Mouse (Mus musculus) heart, embryonic 15.5 days (tissue): ENCODE results near the gene Hoxa7. TPM values are rescaled to one million over a fixed set of nuclear protein-coding genes. Genes with fewer than 3 reads are reported as not detected.

Source experiments
- ATAC-seq: fragments of 200-750 bp; cut with Nextera tagmentation; replicated peaks from 2 replicates; pipeline ENCODE4 v1.8.0; 2017; ENCODE audit warnings: low read depth, moderate TSS enrichment; ENCODE audit not compliant: insufficient number of reproducible peaks, insufficient read depth, low FRiP score
- H3K27ac ChIP-seq: fragments of 300-500 bp; sonication (generic); 2 replicates; pipeline ENCODE4 v1.5.1; 2015; ENCODE audit warnings: mild to moderate bottlenecking, inconsistent platforms
- H3K27me3 ChIP-seq: fragments of 300-500 bp; sonication (generic); 2 replicates; pipeline ENCODE4 v1.6.1; 2015; ENCODE audit warnings: inconsistent platforms
- H3K36me3 ChIP-seq: fragments of 300-500 bp; sonication (generic); 2 replicates; pipeline ENCODE4 v1.6.1; 2015; ENCODE audit warnings: mild to moderate bottlenecking, inconsistent platforms
- H3K4me1 ChIP-seq: fragments of 300-500 bp; sonication (generic); replicated peaks from 2 replicates; pipeline ENCODE4 v1.6.1; 2015; ENCODE audit warnings: inconsistent platforms
- H3K4me2 ChIP-seq: fragments of 300-500 bp; sonication (generic); 2 replicates; pipeline ENCODE4 v1.6.1; 2015; ENCODE audit warnings: inconsistent platforms, mild to moderate bottlenecking, moderate library complexity
- H3K4me3 ChIP-seq: fragments of 300-500 bp; sonication (generic); 2 replicates; pipeline ENCODE4 v1.5.1; 2015; ENCODE audit warnings: mild to moderate bottlenecking, inconsistent platforms
- H3K9ac ChIP-seq: fragments of 300-500 bp; sonication (generic); 2 replicates; pipeline ENCODE4 v1.6.1; 2015; ENCODE audit warnings: mild to moderate bottlenecking, inconsistent platforms
- H3K9me3 ChIP-seq: fragments of 300-500 bp; sonication (generic); replicated peaks from 2 replicates; pipeline ENCODE4 v1.6.1; 2016; ENCODE audit warnings: inconsistent platforms
- WGBS: fragments of 180-500 bp; shearing (Covaris S2); methylation state at CpG from one replicate; pipeline ENCODE4 v1.1.7; 2015; ENCODE audit warnings: mixed read lengths; 5-methylcytosine and 5-hydroxymethylcytosine counted together
- polyA plus RNA-seq: library from polyadenylated mRNA; unstranded; fragments of >200 nt; fragmentation: Nextera tagmentation; extraction: Ambion mirVana; gene quantifications from 2 replicates; pipeline ENCODE4 v1.2.1, GENCODE M21; 2015

The Hoxa7 gene
- polyA plus RNA-seq, 1 experiment from 2014 or later: 0.54 TPM

GRCm38 (mm10) chr6:52175864-52176263, 45.8 kb downstream of the Hoxa7 start:
- Histone ChIP-seq H3K4me2 (peak overlapping the region; percentile 37), H3K4me3 (peak overlapping the region; percentile 51), H3K4me1 (peaks cover 11% of the 10 kb centered on the region), H3K36me3 (no peaks in the 10 kb centered on the region), H3K9me3 (no peaks in the 10 kb centered on the region), H3K27me3 (peaks cover 99% of the 10 kb centered on the region), H3K27ac (peak overlapping the region; percentile 80), H3K9ac (peak overlapping the region; percentile 52; the same call in 1 of the 2 replicates)
- no peak for ATAC-seq
- 0% methylated on average over 11 of the region's 35 CpGs for WGBS

- Histone ChIP-seq H3K27me3 (peaks cover 99% of the 10 kb centered on the region), H3K4me1 (peaks cover 15% of the 10 kb centered on the region), H3K27ac (peak overlapping the region; percentile 80), H3K4me2 (peak overlapping the region; percentile 37), H3K9ac (peak overlapping the region; percentile 52), H3K9me3 (no peaks in the 10 kb centered on the region), H3K4me3 (peak overlapping the region; percentile 51), H3K36me3 (no peaks in the 10 kb centered on the region)
- ATAC-seq: no peak
- WGBS: 3% methylated on average over 40 of the region's 41 CpGs
Measured at GRCm38 (mm10) chr6:52174968-52175751, 46.5 kb downstream of the Hoxa7 start.

- H3K4me2 ChIP-seq: peak overlapping the region; percentile 44; the same call in 1 of the 2 replicates
- peaks cover 96% of the 10 kb centered on the region for H3K27me3 ChIP-seq
- peak overlapping the region; percentile 32; the same call in 1 of the 2 replicates for H3K4me3 ChIP-seq
- peaks cover 20% of the 10 kb centered on the region for H3K4me1 ChIP-seq
- H3K36me3 ChIP-seq: no peaks in the 10 kb centered on the region
- H3K9ac ChIP-seq: no peak overlapping the region
- ATAC-seq: no peak
- H3K9me3 ChIP-seq: no peaks in the 10 kb centered on the region
- 8% methylated on average over 4 of the region's 4 CpGs for WGBS
- peak overlapping the region; percentile 70; the same call in 1 of the 2 replicates for H3K27ac ChIP-seq
Measured at GRCm38 (mm10) chr6:52173648-52174047, 48.0 kb downstream of the Hoxa7 start.

- H3K4me2 ChIP-seq: peak overlapping the region; percentile 44
- no peaks in the 10 kb centered on the region for H3K9me3 ChIP-seq
- H3K27ac ChIP-seq: peak overlapping the region; percentile 70; the same call in 1 of the 2 replicates
- no peak overlapping the region for H3K9ac ChIP-seq
- WGBS: under 1% methylated on average over 35 of the region's 35 CpGs
- peaks cover 21% of the 10 kb centered on the region for H3K4me1 ChIP-seq
- peaks cover 96% of the 10 kb centered on the region for H3K27me3 ChIP-seq
- H3K4me3 ChIP-seq: peak overlapping the region; percentile 32
- peak; percentile 20 for ATAC-seq
- H3K36me3 ChIP-seq: no peaks in the 10 kb centered on the region
Measured at GRCm38 (mm10) chr6:52172501-52172900, 49.2 kb downstream of the Hoxa7 start.

- peak overlapping the region; percentile 44 for H3K4me2 ChIP-seq
- ATAC-seq: no peak
- peaks cover 21% of the 10 kb centered on the region for H3K4me1 ChIP-seq
- H3K9me3 ChIP-seq: no peaks in the 10 kb centered on the region
- H3K27ac ChIP-seq: peak overlapping the region; percentile 58; the same call in 1 of the 2 replicates
- no peaks in the 10 kb centered on the region for H3K36me3 ChIP-seq
- 22% methylated on average over 7 of the region's 7 CpGs for WGBS
- H3K9ac ChIP-seq: no peak overlapping the region
- peaks cover 96% of the 10 kb centered on the region for H3K27me3 ChIP-seq
- H3K4me3 ChIP-seq: peak overlapping the region; percentile 32; the same call in 1 of the 2 replicates
Measured at GRCm38 (mm10) chr6:52171938-52172337, 49.7 kb downstream of the Hoxa7 start.

- ATAC-seq: no peak
- Histone ChIP-seq H3K9me3 (no peaks in the 10 kb centered on the region), H3K9ac (no peak overlapping the region), H3K27ac (peak overlapping the region; percentile 37), H3K4me2 (peak overlapping the region; percentile 44; the same call in 1 of the 2 replicates), H3K27me3 (peaks cover 96% of the 10 kb centered on the region), H3K4me1 (peaks cover 21% of the 10 kb centered on the region), H3K4me3 (no peak overlapping the region), H3K36me3 (no peaks in the 10 kb centered on the region)
- WGBS: 12% methylated on average over 4 of the region's 4 CpGs
Measured at GRCm38 (mm10) chr6:52171331-52171730, 50.3 kb downstream of the Hoxa7 start.

- WGBS: 6% methylated on average over 5 of the region's 5 CpGs
- H3K4me3 ChIP-seq: no peak overlapping the region
- H3K27me3 ChIP-seq: peaks cover 96% of the 10 kb centered on the region
- peak overlapping the region; percentile 37 for H3K27ac ChIP-seq
- H3K9ac ChIP-seq: no peak overlapping the region
- H3K9me3 ChIP-seq: no peaks in the 10 kb centered on the region
- peak overlapping the region; percentile 45; the same call in 1 of the 2 replicates for H3K4me2 ChIP-seq
- ATAC-seq: no peak
- no peaks in the 10 kb centered on the region for H3K36me3 ChIP-seq
- H3K4me1 ChIP-seq: peaks cover 21% of the 10 kb centered on the region
Measured at GRCm38 (mm10) chr6:52170898-52171223, 50.8 kb downstream of the Hoxa7 start.

GRCm38 (mm10) chr6:52170166-52170897, 51.3 kb downstream of the Hoxa7 start:
- Histone ChIP-seq H3K36me3 (no peaks in the 10 kb centered on the region), H3K4me2 (peak overlapping the region; percentile 45), H3K27me3 (peaks cover 96% of the 10 kb centered on the region), H3K9me3 (no peaks in the 10 kb centered on the region), H3K4me1 (peaks cover 21% of the 10 kb centered on the region), H3K9ac (peak overlapping the region; percentile 10; the same call in 1 of the 2 replicates), H3K4me3 (peak overlapping the region; percentile 10), H3K27ac (peak overlapping the region; percentile 37)
- 6% methylated on average over 40 of the region's 40 CpGs for WGBS
- no peak for ATAC-seq

- peak overlapping the region; percentile 45 for H3K4me2 ChIP-seq
- WGBS: 17% methylated on average over 16 of the region's 16 CpGs
- H3K27me3 ChIP-seq: peaks cover 96% of the 10 kb centered on the region
Measured at GRCm38 (mm10) chr6:52169499-52170165, 52.0 kb downstream of the Hoxa7 start.

GRCm38 (mm10) chr6:52168191-52169055, 53.2 kb downstream of the Hoxa7 start:
- H3K9ac ChIP-seq: 0 out of 2 replicates have a peak overlapping the region, but pooled peaks have one; percentile 31
- H3K4me3 ChIP-seq: peak overlapping the region; percentile 31
- peak overlapping the region; percentile 45; the same call in 1 of the 2 replicates for H3K27ac ChIP-seq
- H3K36me3 ChIP-seq: no peaks in the 10 kb centered on the region
- WGBS: 8% methylated on average over 42 of the region's 42 CpGs
- peaks cover 27% of the 10 kb centered on the region for H3K4me1 ChIP-seq
- no peak for ATAC-seq
- peak overlapping the region; percentile 47 for H3K4me2 ChIP-seq
- H3K9me3 ChIP-seq: no peaks in the 10 kb centered on the region
- peaks cover 97% of the 10 kb centered on the region for H3K27me3 ChIP-seq

More at GRCm38 (mm10) chr6:52169499-52170165, 52.0 kb downstream of the Hoxa7 start:
- no peak for ATAC-seq
- Histone ChIP-seq H3K9ac (peak overlapping the region; percentile 10; the same call in 1 of the 2 replicates), H3K27ac (peak overlapping the region; percentile 37), H3K36me3 (no peaks in the 10 kb centered on the region), H3K4me1 (peaks cover 22% of the 10 kb centered on the region), H3K9me3 (no peaks in the 10 kb centered on the region), H3K4me3 (peak overlapping the region; percentile 10; the same call in 1 of the 2 replicates)
